Mouse (Mus musculus) lung, postnatal 0 days (tissue): ENCODE measurements around the gene 1810065E05Rik.

Experiments
- CTCF ChIP-seq: IDR thresholded peaks from 2 replicates; pipeline ENCODE4 v1.5.1; 2016; ENCODE audit warnings: antibody characterized with exemption, mild to moderate bottlenecking
- EP300 ChIP-seq: IDR thresholded peaks from 2 replicates; pipeline ENCODE4 v1.6.1; 2016; ENCODE audit warnings: antibody characterized with exemption, mild to moderate bottlenecking, control low read depth

DNA sequence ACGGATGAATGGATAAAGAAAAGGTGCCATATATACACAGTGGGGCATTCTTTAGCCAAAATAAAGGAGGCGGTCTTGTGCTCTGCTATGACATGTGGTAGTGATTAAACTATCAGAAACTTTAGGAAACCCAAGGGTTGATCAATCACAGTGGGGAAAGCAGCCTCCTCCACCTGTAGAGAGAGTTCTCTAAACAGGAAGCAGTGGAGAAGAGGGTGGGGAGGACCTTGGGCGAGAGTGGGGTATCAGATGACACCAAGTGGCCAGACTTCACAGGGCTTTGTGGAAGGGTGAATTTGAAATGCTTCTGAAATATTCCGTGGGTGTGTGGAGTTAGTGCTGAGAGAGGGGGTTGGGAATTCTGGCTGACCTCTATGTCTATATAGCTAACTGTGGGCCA, 32.7 kb downstream of the 1810065E05Rik start:
- TF ChIP-seq CTCF: no peak
- TF ChIP-seq EP300: no peak
